Mouse (Mus musculus): ENCODE results near the gene Zfp740.

Gene Zfp740

DNA sequence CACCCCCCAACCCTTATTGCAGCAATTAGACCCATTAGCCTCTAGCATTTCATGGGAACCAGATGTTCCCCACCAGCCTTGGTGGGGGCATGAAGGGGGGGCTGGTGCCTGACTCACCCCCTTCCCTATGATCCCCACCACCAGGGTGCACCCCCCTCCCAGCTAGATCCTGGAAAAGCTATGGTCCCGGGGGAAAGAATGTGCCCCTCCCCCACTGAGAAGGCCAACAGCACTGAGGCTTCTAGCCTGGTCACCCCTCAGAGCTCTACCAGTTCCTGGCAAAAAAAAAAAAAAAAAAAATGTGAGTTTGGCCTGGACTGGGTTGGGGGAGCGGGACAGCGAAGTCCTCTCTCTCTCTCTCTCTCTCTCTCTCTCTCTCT lies 45.8 kb downstream of the Zfp740 start:
- no peak for DNase-seq (ENCODE audit: low spot score in 2 of 2)

GRCm38 (mm10) chr15:102249251-102249691 lies 46.2 kb downstream of the Zfp740 start:
- DNase-seq (ENCODE audit: low spot score in 2 of 2) = no peak

GRCm38 (mm10) chr15:102249967-102250366 lies 46.9 kb downstream of the Zfp740 start:
- no peak for DNase-seq (ENCODE audit: low spot score in 2 of 2)

DNA sequence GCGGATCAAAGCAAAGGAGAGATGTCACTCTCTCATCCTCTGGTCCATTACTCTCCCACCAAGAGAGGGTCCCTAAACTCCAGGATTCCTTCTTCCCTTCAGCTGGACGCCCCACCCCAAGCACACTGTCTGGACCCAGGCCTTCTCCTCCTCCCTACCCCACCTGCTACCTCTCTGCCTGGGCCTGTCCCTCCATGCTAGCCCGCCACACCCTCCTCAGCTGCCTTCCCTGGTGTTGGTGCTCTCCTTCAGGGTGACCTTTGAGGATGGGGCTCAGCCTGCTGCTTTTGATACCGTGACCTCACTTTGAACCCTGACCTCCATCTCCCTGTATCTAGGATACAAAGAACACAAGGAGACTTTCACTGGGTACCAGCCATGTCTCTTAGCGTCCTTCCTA lies 47.5 kb downstream of the Zfp740 start:
- no peak for DNase-seq (ENCODE audit: low spot score in 2 of 2)

DNA sequence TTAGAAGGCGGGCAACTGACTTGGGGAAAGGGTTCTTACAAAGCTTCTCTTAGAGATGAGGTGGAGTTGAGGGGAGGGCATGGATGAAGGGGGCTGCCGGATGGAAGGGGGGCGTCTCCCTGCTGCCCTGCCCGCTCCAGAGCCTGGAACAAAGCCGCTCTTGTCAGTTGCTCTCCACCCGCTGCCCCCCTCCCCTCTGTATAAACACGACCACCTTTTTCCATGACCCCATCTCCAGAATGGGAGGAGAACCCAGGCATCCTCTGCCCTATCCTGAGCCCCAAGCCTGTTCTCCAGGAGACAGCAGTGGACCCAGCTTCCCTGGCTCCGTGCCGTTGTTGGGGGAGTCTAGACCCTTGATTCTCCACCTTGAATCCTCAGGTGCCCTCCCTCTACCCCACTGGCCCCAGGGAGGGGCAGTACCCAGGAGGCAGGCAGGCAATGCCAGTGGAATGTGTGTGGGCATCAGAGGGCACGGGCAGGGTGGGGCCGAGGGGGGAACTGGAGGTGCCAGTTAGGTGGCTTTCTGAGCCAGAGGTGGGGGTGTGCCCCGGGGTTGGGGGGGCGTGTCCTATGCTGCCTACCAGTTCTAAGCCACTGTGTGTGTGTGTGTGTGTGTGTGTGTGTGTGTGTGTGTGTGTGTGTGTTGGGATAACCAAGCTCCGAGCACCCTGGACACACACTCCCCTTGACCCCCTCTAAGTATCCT lies 52.7 kb downstream of the Zfp740 start:
- peak in 1 of 2 experiments; percentile 59 for DNase-seq (ENCODE audit: low spot score in 2 of 2)

- DNase-seq (ENCODE audit: low spot score in 2 of 2) = no peak
Observed at GRCm38 (mm10) chr15:102256431-102257201, 53.6 kb downstream of the Zfp740 start.

GRCm38 (mm10) chr15:102257202-102258075 lies 54.4 kb downstream of the Zfp740 start, which contains the start of gene Rarg:
TSS of gene Rarg (minus strand) at chr15:102257517.
- peak in 1 of 2 experiments; percentile 55 for DNase-seq (ENCODE audit: low spot score in 2 of 2)

GRCm38 (mm10) chr15:102258076-102258470 lies 55.0 kb downstream of the Zfp740 start:
- DNase-seq (ENCODE audit: low spot score in 2 of 2) = peak in 1 of 2 experiments; percentile 61

GRCm38 (mm10) chr15:102258581-102259253 lies 55.7 kb downstream of the Zfp740 start:
- no peak for DNase-seq (ENCODE audit: low spot score in 2 of 2)

DNA sequence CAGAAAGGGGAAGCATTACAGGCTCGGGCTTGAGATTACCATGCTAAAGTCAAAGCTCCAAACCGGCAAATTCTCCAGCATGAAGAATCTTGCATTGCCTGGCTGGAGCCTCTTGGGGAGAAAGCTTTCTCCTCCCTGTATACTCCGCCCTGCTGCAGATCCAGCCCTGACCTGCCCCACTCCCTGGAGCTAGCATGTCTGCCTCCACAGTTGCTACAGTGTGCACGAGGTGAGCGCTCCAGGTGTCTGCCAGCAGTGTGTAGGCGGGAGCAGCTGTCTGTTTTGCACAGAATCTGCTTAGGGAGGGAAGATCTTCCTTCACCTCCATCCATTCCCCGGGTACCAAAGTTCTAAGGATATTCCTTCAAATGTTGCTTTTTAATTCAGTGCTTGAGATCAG lies 59.5 kb downstream of the Zfp740 start:
- no peak for DNase-seq (ENCODE audit: low spot score in 2 of 2)

- no peak for DNase-seq (ENCODE audit: low spot score in 2 of 2)
Observed at GRCm38 (mm10) chr15:102263037-102263436, 60.0 kb downstream of the Zfp740 start.
